Mouse (Mus musculus): ENCODE data around the gene Adgrl3.

GRCm38 (mm10) chr5:81021331-81021863 is 1.5 kb downstream of the Adgrl3 start:
- TF ChIP-seq CTCF (conservative IDR thresholded peaks at IDR 0.05; ENCODE audit: insufficient read depth, insufficient read length, low read depth, low read length) (no peak), POLR2A (IDR thresholded peaks at IDR 0.05; ENCODE audit: low read depth, low read length) (no peak)
